Mouse (Mus musculus) myocyte (in vitro differentiated cells): ENCODE measurements around the gene Rbpjl. TPM values are rescaled to one million over a fixed set of nuclear protein-coding genes. Genes with fewer than 3 reads are reported as not detected.

ENCODE experiments used
- H3K27me3 ChIP-seq: one replicate; pipeline ENCODE4 v1.6.1; 2011; ENCODE audit not compliant: control insufficient read depth, insufficient read depth, insufficient read length
- H3K36me3 ChIP-seq: one replicate; pipeline ENCODE4 v1.6.1; 2011; ENCODE audit not compliant: control insufficient read depth, insufficient read depth
- H3K4me2 ChIP-seq: one replicate; pipeline ENCODE4 v1.6.1; 2011; ENCODE audit warnings: low read depth, control low read depth
- H3K4me3 ChIP-seq: one replicate; pipeline ENCODE4 v1.5.1; 2011; ENCODE audit warnings: mild to moderate bottlenecking, control low read depth, moderate library complexity
- H3K79me2 ChIP-seq: one replicate; pipeline ENCODE4 v1.6.1; 2011; ENCODE audit not compliant: control insufficient read depth, insufficient read depth
- H3ac ChIP-seq: one replicate; pipeline ENCODE4 v1.6.1; 2011; ENCODE audit not compliant: control insufficient read depth, insufficient read length
- CEBPB ChIP-seq: IDR thresholded peaks from 2 replicates; pipeline ENCODE4 v1.6.1; 2011; ENCODE audit warnings: mild to moderate bottlenecking, moderate library complexity; ENCODE audit not compliant: poor library complexity, insufficient read depth, severe bottlenecking
- E2F4 ChIP-seq: IDR thresholded peaks from one replicate; pipeline ENCODE4 v1.6.1; 2011; ENCODE audit warnings: mild to moderate bottlenecking, control low read depth, moderate library complexity; ENCODE audit not compliant: insufficient read depth
- MAX ChIP-seq: IDR thresholded peaks from one replicate; pipeline ENCODE4 v1.6.1; 2011; ENCODE audit warnings: low read depth, mild to moderate bottlenecking, control low read depth
- MYOD1 ChIP-seq, 3 experiments: IDR thresholded peaks; one replicate each; pipeline ENCODE4 v1.6.1; 2011; ENCODE audit warnings: control low read depth in 2 of 3, low read depth in 2 of 3, mild to moderate bottlenecking in 2 of 3, moderate library complexity in 1 of 3; ENCODE audit not compliant: insufficient read length in 2 of 3, control insufficient read depth in 1 of 3
- MYOG ChIP-seq, 3 experiments: IDR thresholded peaks; one replicate each; pipeline ENCODE4 v1.6.1; 2011; ENCODE audit warnings: control low read depth in 2 of 3, low read depth in 2 of 3, mild to moderate bottlenecking in 2 of 3; ENCODE audit not compliant: insufficient read length in 2 of 3, control insufficient read depth in 1 of 3, insufficient read depth in 1 of 3
- POLR2A ChIP-seq: IDR thresholded peaks from one replicate; pipeline ENCODE4 v1.6.1; 2011; ENCODE audit warnings: low read depth, mild to moderate bottlenecking, control low read depth, moderate library complexity; ENCODE audit not compliant: insufficient read length
- POLR2AphosphoS2 ChIP-seq: IDR thresholded peaks from one replicate; pipeline ENCODE4 v1.6.1; 2011; ENCODE audit warnings: low read depth, control low read depth; ENCODE audit not compliant: insufficient read length
- REST ChIP-seq: IDR thresholded peaks from one replicate; pipeline ENCODE4 v1.6.1; 2011; ENCODE audit warnings: mild to moderate bottlenecking, control low read depth, moderate library complexity; ENCODE audit not compliant: insufficient read depth, insufficient read length
- SRF ChIP-seq: IDR thresholded peaks from one replicate; pipeline ENCODE4 v1.6.1; 2011; ENCODE audit warnings: low read depth; ENCODE audit not compliant: control insufficient read depth, insufficient read length
- TCF12 ChIP-seq: IDR thresholded peaks from one replicate; pipeline ENCODE4 v1.6.1; 2011; ENCODE audit warnings: mild to moderate bottlenecking, control low read depth; ENCODE audit not compliant: poor library complexity, insufficient read depth, severe bottlenecking
- TCF3 ChIP-seq: IDR thresholded peaks from one replicate; pipeline ENCODE4 v1.6.1; 2011; ENCODE audit warnings: low read depth, control low read depth; ENCODE audit not compliant: insufficient read length
- USF1 ChIP-seq: IDR thresholded peaks from one replicate; pipeline ENCODE4 v1.6.1; 2011; ENCODE audit warnings: low read depth, mild to moderate bottlenecking, control low read depth, moderate library complexity
- polyA plus RNA-seq: library from polyadenylated mRNA; unstranded; fragments of >200 nt; fragmentation: generic; extraction: Trizol; gene quantifications from one replicate; pipeline ENCODE4 v1.2.1, GENCODE M21; 2012; ENCODE audit warnings: missing spikeins

The Rbpjl gene
- polyA plus RNA-seq, 1 experiment, result 0.06 TPM

DNA sequence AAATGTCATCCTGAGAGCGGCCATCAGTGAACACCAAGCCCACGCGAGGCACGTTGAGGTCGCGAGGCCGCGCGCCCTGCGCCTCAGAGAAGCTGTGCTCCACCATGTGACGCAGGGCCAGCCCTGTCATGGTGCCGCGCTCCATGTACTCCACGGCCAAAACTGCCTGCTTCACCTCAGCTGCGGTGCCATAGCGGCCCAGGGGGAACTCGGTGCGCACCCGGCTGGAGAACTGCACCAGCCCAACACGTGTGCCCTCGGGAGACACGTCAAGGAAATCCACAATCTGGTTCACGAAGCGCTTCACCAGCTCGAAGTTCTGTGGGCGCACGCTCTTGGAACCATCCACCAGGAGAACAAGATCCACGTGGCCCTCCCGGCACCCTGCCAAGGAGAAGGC is 9.8 kb upstream of the Rbpjl start:
- no peak for TF ChIP-seq POLR2A
- no peak for TF ChIP-seq E2F4
- no peak for TF ChIP-seq TCF12
- TF ChIP-seq MYOG (IDR thresholded peaks at IDR 0.05; ENCODE audit: control insufficient read depth in 1 of 3, insufficient read depth in 1 of 3, insufficient read length in 2 of 3, low read depth in 2 of 3), result no peak
- no peak for TF ChIP-seq USF1
- no peak for TF ChIP-seq TCF3
- TF ChIP-seq MAX, result no peak
- TF ChIP-seq CEBPB, result no peak
- no peak for TF ChIP-seq POLR2AphosphoS2
- TF ChIP-seq MYOD1 (IDR thresholded peaks at IDR 0.05; ENCODE audit: control insufficient read depth in 1 of 3, insufficient read length in 2 of 3, low read depth in 2 of 3), result no peak
- no peak overlapping the region for H3K4me3 ChIP-seq
- H3K27me3 ChIP-seq, result no peaks in the 10 kb centered on the region
- no peaks in the 10 kb centered on the region for H3K36me3 ChIP-seq
- H3K79me2 ChIP-seq, result no peaks in the 10 kb centered on the region
- H3K4me2 ChIP-seq, result no peak overlapping the region
- no peak overlapping the region for H3ac ChIP-seq

DNA sequence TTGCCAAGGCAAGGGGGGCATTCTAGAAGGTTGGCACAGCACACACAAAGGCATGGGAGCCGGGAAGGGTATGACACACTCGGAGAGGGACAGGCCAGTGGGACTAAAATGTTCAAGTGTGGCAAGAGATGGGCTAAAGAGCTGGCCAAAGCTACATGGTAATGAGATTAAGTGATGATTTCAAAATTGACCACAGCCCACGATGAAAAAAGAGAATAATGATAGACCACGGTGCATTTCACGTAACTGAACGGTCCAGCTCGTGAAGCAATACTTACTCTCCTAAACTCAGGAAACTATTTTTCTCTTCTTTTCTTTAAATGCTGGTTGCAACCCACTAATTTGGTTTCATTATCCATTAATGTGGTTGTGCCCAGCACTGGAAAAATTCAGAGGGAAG is 6.9 kb upstream of the Rbpjl start:
- TF ChIP-seq POLR2A (no peak), SRF (no peak), CEBPB (no peak), MYOG (IDR thresholded peaks at IDR 0.05; ENCODE audit: control insufficient read depth in 1 of 3, insufficient read depth in 1 of 3, insufficient read length in 2 of 3, low read depth in 2 of 3) (no peak), TCF3 (no peak), MAX (no peak), TCF12 (no peak), MYOD1 (IDR thresholded peaks at IDR 0.05; ENCODE audit: control insufficient read depth in 1 of 3, insufficient read length in 2 of 3, low read depth in 2 of 3) (no peak), E2F4 (no peak)

DNA sequence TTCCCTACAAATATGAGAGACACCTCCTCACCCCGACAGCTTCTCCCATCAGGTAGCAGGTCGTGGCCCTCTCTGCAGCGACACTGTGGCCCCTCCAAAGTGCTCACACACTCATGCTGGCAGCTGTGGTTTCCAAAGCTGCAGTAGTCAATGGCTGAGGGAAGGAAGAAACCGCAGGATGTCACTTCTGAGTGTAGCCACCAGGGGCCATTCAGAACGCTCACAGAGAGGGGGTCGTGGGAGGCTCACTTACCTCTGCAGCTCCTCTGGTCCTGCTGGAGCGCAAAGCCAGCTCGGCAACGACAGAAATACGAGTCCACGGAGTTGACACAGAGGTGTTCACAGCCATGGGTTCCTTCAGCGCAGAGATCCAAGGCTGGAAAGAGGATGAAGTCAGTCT is 6.0 kb upstream of the Rbpjl start:
- H3K27me3 ChIP-seq, result peaks cover 25% of the 10 kb centered on the region
- no peak for TF ChIP-seq SRF
- no peak for TF ChIP-seq MYOG (IDR thresholded peaks at IDR 0.05; ENCODE audit: control insufficient read depth in 1 of 3, insufficient read depth in 1 of 3, insufficient read length in 2 of 3, low read depth in 2 of 3)
- no peak for TF ChIP-seq REST
- no peak for TF ChIP-seq POLR2AphosphoS2
- no peak for TF ChIP-seq CEBPB
- TF ChIP-seq TCF3, result no peak
- TF ChIP-seq TCF12, result no peak
- TF ChIP-seq E2F4, result no peak
- TF ChIP-seq MAX, result no peak
- TF ChIP-seq MYOD1 (IDR thresholded peaks at IDR 0.05; ENCODE audit: control insufficient read depth in 1 of 3, insufficient read length in 2 of 3, low read depth in 2 of 3), result no peak
- no peaks in the 10 kb centered on the region for H3K79me2 ChIP-seq
- no peaks in the 10 kb centered on the region for H3K36me3 ChIP-seq
- H3K4me3 ChIP-seq, result no peak overlapping the region
- H3ac ChIP-seq, result no peak overlapping the region
- H3K4me2 ChIP-seq, result no peak overlapping the region

More for the DNA sequence above, 6.9 kb upstream of the Rbpjl start:
- peaks cover 17% of the 10 kb centered on the region for H3K27me3 ChIP-seq
- H3K4me3 ChIP-seq, result no peak overlapping the region
- H3K36me3 ChIP-seq, result no peaks in the 10 kb centered on the region
- no peaks in the 10 kb centered on the region for H3K79me2 ChIP-seq
- no peak overlapping the region for H3K4me2 ChIP-seq
- H3ac ChIP-seq, result no peak overlapping the region

DNA sequence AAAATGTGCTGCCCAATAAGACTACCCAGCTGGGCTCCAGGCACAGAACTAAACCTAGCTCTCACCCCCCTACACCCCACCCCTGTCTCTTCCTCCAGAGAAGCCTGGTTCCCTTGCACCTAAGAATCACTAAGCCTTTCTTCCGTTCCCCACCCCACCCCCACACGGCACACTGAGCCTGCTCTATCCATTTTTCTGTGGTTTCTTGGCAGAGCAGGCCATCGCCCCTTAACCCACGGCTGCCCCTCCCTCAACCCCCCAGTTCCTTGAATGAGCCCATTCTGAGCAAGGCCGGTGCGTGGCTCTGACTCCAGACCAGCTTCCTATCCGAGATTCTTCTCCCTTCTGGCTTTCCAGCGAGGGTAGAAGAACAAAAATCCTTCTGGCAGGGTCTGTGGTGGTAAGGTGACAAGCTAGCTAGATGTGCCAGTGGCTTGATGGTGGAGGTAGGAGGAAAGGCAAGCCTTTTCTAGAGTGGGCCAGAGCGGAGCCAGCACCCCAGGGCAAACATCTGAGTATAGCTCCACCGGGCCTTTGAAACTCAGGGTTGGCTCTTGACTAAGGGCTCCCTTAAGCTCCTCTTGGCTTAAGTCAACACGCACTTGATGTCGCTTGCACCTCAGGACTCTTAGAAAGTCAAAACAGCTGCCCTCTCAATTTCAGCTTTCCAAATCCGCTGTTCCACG is 598 bp downstream of the Rbpjl start:
- TF ChIP-seq POLR2AphosphoS2, result no peak
- no peak for TF ChIP-seq CEBPB
- no peak for TF ChIP-seq USF1
- no peak for TF ChIP-seq MYOG (IDR thresholded peaks at IDR 0.05; ENCODE audit: control insufficient read depth in 1 of 3, insufficient read depth in 1 of 3, insufficient read length in 2 of 3, low read depth in 2 of 3)
- TF ChIP-seq REST, result no peak
- TF ChIP-seq TCF3, result no peak
- TF ChIP-seq E2F4, result no peak
- TF ChIP-seq MAX, result no peak
- no peak for TF ChIP-seq SRF
- no peak for TF ChIP-seq MYOD1 (IDR thresholded peaks at IDR 0.05; ENCODE audit: control insufficient read depth in 1 of 3, insufficient read length in 2 of 3, low read depth in 2 of 3)
- no peak for TF ChIP-seq TCF12
- Histone ChIP-seq H3K79me2 (no peaks in the 10 kb centered on the region), H3K4me2 (no peak overlapping the region), H3K36me3 (no peaks in the 10 kb centered on the region), H3K4me3 (no peak overlapping the region), H3K27me3 (peaks cover 56% of the 10 kb centered on the region), H3ac (no peak overlapping the region)

DNA sequence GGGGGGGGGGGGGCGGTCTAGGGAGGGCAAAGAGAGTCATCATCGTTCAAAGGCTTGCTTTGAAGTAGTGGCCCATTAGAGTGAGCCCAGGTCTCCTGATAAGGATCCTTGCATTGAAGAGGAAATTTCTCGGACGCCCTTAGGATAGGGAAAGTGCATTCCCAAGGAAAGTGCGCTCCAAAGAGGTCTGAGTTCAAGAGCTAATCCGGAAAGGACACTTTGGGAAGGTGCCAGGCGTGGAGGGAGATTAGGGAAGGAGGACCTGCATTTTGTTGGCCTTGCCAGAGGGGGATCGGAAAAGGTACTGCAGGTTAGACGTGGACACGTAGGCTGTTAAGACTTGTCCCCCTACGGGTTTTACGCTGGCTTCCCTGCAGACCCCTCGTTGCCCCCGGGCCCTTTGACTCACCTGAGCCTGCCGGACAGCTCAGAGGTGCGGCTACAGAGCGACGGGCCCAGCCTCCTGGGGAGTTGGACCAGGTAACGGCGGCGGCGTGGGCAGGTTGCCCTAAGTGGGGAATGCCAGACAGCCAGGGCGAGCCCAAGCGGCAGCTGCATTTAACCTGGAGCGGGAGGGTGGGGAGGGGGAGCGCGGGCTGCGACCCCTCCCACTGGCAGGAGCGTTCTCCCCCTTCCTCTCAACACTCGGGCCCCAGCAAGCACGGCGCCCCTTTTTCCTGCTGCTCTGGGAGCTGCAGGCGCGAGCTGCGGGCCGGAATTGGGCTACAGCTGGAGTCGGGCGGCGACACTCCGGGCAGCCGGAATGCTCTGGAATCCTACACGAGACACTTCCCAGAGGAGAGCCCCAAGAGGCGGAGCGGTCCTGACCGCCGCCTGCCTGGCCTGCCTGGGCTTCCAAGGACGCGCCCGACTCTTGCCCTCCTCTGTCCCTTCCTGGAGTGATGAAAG is 1.4 kb downstream of the Rbpjl start:
- peaks cover 56% of the 10 kb centered on the region for H3K27me3 ChIP-seq
- H3K4me2 ChIP-seq, result no peak overlapping the region
- no peaks in the 10 kb centered on the region for H3K79me2 ChIP-seq
- H3K4me3 ChIP-seq, result no peak overlapping the region
- no peak overlapping the region for H3ac ChIP-seq
- TF ChIP-seq TCF3, result no peak
- no peak for TF ChIP-seq SRF
- TF ChIP-seq USF1, result no peak
- no peaks in the 10 kb centered on the region for H3K36me3 ChIP-seq
